Mouse (Mus musculus) CH12.LX (cell line): Measurements from ENCODE around the gene Stx11. TPM values are rescaled to one million over a fixed set of nuclear protein-coding genes. Genes with fewer than 3 reads are reported as not detected.

Source experiments
- DNase-seq: peaks from one replicate; pipeline ENCODE4 v3.0.0-alpha.2; 2013; ENCODE audit errors: extremely low read depth
- H3K27ac ChIP-seq: 2 replicates; pipeline ENCODE4 v1.5.1; 2012; ENCODE audit warnings: low read depth, mild to moderate bottlenecking, control low read depth, moderate library complexity; ENCODE audit not compliant: insufficient read depth
- H3K27me3 ChIP-seq: replicated peaks from 2 replicates; pipeline ENCODE3; 2012; ENCODE audit warnings: inconsistent platforms
- H3K36me3 ChIP-seq, 2 experiments: replicated peaks in 1 of 2; 2 replicates each; pipeline versions ENCODE3 to v1.6.1; 2012; ENCODE audit warnings: inconsistent platforms in 1 of 2, low read length in 1 of 2, mild to moderate bottlenecking in 1 of 2, mixed read lengths in 1 of 2, moderate library complexity in 1 of 2; ENCODE audit not compliant: control insufficient read depth in 1 of 2, insufficient read depth in 1 of 2
- H3K4me1 ChIP-seq, 2 experiments: 2 replicates each; pipeline ENCODE4 v1.6.1; 2012; ENCODE audit warnings: inconsistent platforms in 1 of 2, moderate library complexity in 1 of 2; ENCODE audit not compliant: insufficient read depth in 2 of 2, control insufficient read depth in 1 of 2
- H3K4me2 ChIP-seq: 2 replicates; pipeline ENCODE4 v1.6.1; 2012; ENCODE audit warnings: low read depth, mild to moderate bottlenecking, control low read depth; ENCODE audit not compliant: poor library complexity, insufficient read depth, severe bottlenecking
- H3K4me3 ChIP-seq, 3 experiments: fragments of 150-350 bp in 1 of 3; sonication (generic) in 1 of 3; replicated peaks in 1 of 3; 2 replicates each; pipeline versions ENCODE3 to v1.5.1; 2011 to 2012; ENCODE audit warnings: low read depth in 2 of 3, low read length in 2 of 3, mild to moderate bottlenecking in 2 of 3, moderate library complexity in 2 of 3, control low read depth in 1 of 3, improper control_type of control experiment in 1 of 3, inconsistent platforms in 1 of 3, mixed read lengths in 1 of 3; ENCODE audit not compliant: poor library complexity in 1 of 3
- H3K79me2 ChIP-seq: replicated peaks from 2 replicates; pipeline ENCODE4 v1.6.1; 2012; ENCODE audit warnings: mild to moderate bottlenecking, moderate library complexity; ENCODE audit not compliant: control insufficient read depth, poor library complexity, insufficient read depth, severe bottlenecking; ENCODE audit errors: extremely low read depth
- H3K9ac ChIP-seq: 2 replicates; pipeline ENCODE4 v1.6.1; 2012; ENCODE audit warnings: low read depth, mild to moderate bottlenecking, control low read depth, moderate library complexity; ENCODE audit not compliant: insufficient read depth
- H3K9me3 ChIP-seq: replicated peaks from 2 replicates; pipeline ENCODE3; 2012; ENCODE audit warnings: low read length, inconsistent platforms, mixed read lengths
- CTCF ChIP-seq, 2 experiments: IDR thresholded peaks in 1 of 2; conservative IDR thresholded peaks in 1 of 2; 2 replicates each; pipeline ENCODE4 v1.5.1; 2011 to 2012; ENCODE audit warnings: low read depth in 2 of 2, low read length in 2 of 2, improper control_type of control experiment in 1 of 2, inconsistent platforms in 1 of 2, mild to moderate bottlenecking in 1 of 2, moderate library complexity in 1 of 2
- EP300 ChIP-seq: IDR thresholded peaks from 2 replicates; pipeline ENCODE4 v1.6.1; 2011; ENCODE audit warnings: low read length, improper control_type of control experiment
- GABPA ChIP-seq: IDR thresholded peaks from 2 replicates; pipeline ENCODE4 v1.6.1; 2012; ENCODE audit warnings: low read depth, low read length, improper control_type of control experiment, inconsistent platforms; ENCODE audit not compliant: insufficient replicate concordance
- HCFC1 ChIP-seq: IDR thresholded peaks from 2 replicates; pipeline ENCODE4 v1.6.1; 2012; ENCODE audit warnings: low read depth, mild to moderate bottlenecking, inconsistent platforms, low read length, improper control_type of control experiment
- IRF4 ChIP-seq: IDR thresholded peaks from 2 replicates; pipeline ENCODE4 v1.6.1; 2014; ENCODE audit warnings: low read depth, mild to moderate bottlenecking, inconsistent platforms, low read length, improper control_type of control experiment
- JUN ChIP-seq: IDR thresholded peaks from 2 replicates; pipeline ENCODE4 v1.6.1; 2011; ENCODE audit warnings: low read depth, mild to moderate bottlenecking, low read length, improper control_type of control experiment, moderate library complexity; ENCODE audit not compliant: insufficient read depth
- JUND ChIP-seq: conservative IDR thresholded peaks from 2 replicates; pipeline ENCODE4 v1.6.1; 2011; ENCODE audit warnings: low read depth, low read length, improper control_type of control experiment
- KAT2A ChIP-seq: IDR thresholded peaks from 2 replicates; pipeline ENCODE4 v1.6.1; 2012; ENCODE audit warnings: low read length, improper control_type of control experiment, inconsistent platforms; ENCODE audit not compliant: insufficient replicate concordance
- MAZ ChIP-seq: IDR thresholded peaks from 2 replicates; pipeline ENCODE4 v1.6.1; 2012; ENCODE audit warnings: low read depth, mild to moderate bottlenecking, inconsistent platforms, low read length, improper control_type of control experiment, moderate library complexity
- MYC ChIP-seq: IDR thresholded peaks from 2 replicates; pipeline ENCODE4 v1.6.1; 2011; ENCODE audit warnings: low read depth, mild to moderate bottlenecking, improper control_type of control experiment, low read length
- POLR2A ChIP-seq: IDR thresholded peaks from 2 replicates; pipeline ENCODE4 v1.6.1; 2011; ENCODE audit warnings: low read depth, mild to moderate bottlenecking, improper control_type of control experiment, low read length
- RAD21 ChIP-seq: IDR thresholded peaks from 2 replicates; pipeline ENCODE4 v1.6.1; 2011; ENCODE audit warnings: low read depth, mild to moderate bottlenecking, low read length, improper control_type of control experiment, moderate library complexity
- SIN3A ChIP-seq: IDR thresholded peaks from 2 replicates; pipeline ENCODE4 v1.6.1; 2012; ENCODE audit warnings: low read length, improper control_type of control experiment, inconsistent platforms
- SMC3 ChIP-seq: IDR thresholded peaks from 2 replicates; pipeline ENCODE4 v1.6.1; 2011; ENCODE audit warnings: low read depth, low read length, improper control_type of control experiment
- UBTF ChIP-seq: IDR thresholded peaks from 2 replicates; pipeline ENCODE4 v1.6.1; 2012; ENCODE audit warnings: low read depth, mild to moderate bottlenecking, inconsistent platforms, low read length, improper control_type of control experiment, moderate library complexity
- ZKSCAN1 ChIP-seq: IDR thresholded peaks from 2 replicates; pipeline ENCODE4 v1.6.1; 2012; ENCODE audit warnings: low read depth, inconsistent platforms, low read length, improper control_type of control experiment, borderline replicate concordance
- dilution Hi-C: fragments of 300-500 bp; cut with MboI; formaldehyde crosslinking; loops from 2 replicates; pipeline ENCODE4 v1.14.3; 2020; ENCODE audit warnings: low sequenced_read_pairs; ENCODE audit not compliant: extremely low pct_unique_long_range_greater_than_20kb, extremely low pct_ligation_motif_present
- in situ Hi-C: fragments of 300-500 bp; cut with MboI; formaldehyde crosslinking; loops from 3 replicates; pipeline ENCODE4 v1.14.3; 2019; ENCODE audit warnings: low sequenced_read_pairs, low pct_ligation_motif_present, low pct_unique_long_range_greater_than_20kb, mixed read lengths
- polyA plus RNA-seq: library from polyadenylated mRNA; unstranded; fragments of >175 nt; gene quantifications from 2 replicates; pipeline ENCODE4 v1.2.1, GENCODE M21; 2012; ENCODE audit warnings: low read depth; ENCODE audit not compliant: insufficient read length
- total RNA-seq, 2 experiments: library from RNA; depleted of rRNA; stranded (reverse); fragments of 300-350 nt in 1 of 2; fragments of >200 nt in 1 of 2; gene quantifications; 2 replicates each; pipeline ENCODE4 v1.2.3; 2012 to 2014

Stx11 gene
- total and polyA plus RNA-seq, 3 experiments: 22.2 to 49.8 (median 47.7) TPM

GRCm38 (mm10) chr10:12991953-12992352 lies 27.9 kb upstream of the Stx11 start:
- Histone ChIP-seq H3K9me3 (no peaks in the 10 kb centered on the region), H3K27me3 (no peaks in the 10 kb centered on the region), H3K4me3 (peak overlapping the region in 2 of 3 experiments; percentile 14 to 30), H3K79me2 (no peaks in the 10 kb centered on the region), H3K36me3 (no peaks in the 10 kb centered on the region), H3K4me1 (peaks cover 24 to 54% of the 10 kb centered on the region in 2 experiments), H3K4me2 (peak overlapping the region; percentile 9; the same call in 1 of the 2 replicates), H3K27ac (no peak overlapping the region), H3K9ac (peak overlapping the region; percentile 8; the same call in 1 of the 2 replicates)
- dilution Hi-C loops (no loop called here), in situ Hi-C loops (loop anchor here (10.0 kb wide), 1 partner anchor 307 kb away; no protein-coding TSS in a partner anchor)
- TF ChIP-seq JUN (no peak), POLR2A (0 out of 2 replicates have a peak, but pooled peaks have one; percentile 32), EP300 (no peak)
- DNase-seq: no peak

GRCm38 (mm10) chr10:12986943-12987342 lies 22.8 kb upstream of the Stx11 start:
- Histone ChIP-seq H3K9ac (no peak overlapping the region), H3K4me1 (peaks cover 32 to 76% of the 10 kb centered on the region in 2 experiments), H3K4me2 (no peak overlapping the region), H3K4me3 (no peak overlapping the region), H3K79me2 (no peaks in the 10 kb centered on the region), H3K36me3 (no peaks in the 10 kb centered on the region), H3K9me3 (no peaks in the 10 kb centered on the region), H3K27ac (no peak overlapping the region), H3K27me3 (no peaks in the 10 kb centered on the region)
- TF ChIP-seq RAD21: peak; percentile 20
- TF ChIP-seq MAZ: no peak
- peak; percentile 30 for TF ChIP-seq SMC3
- TF ChIP-seq JUND: no peak
- TF ChIP-seq KAT2A: no peak
- TF ChIP-seq MYC: no peak
- no peak for TF ChIP-seq ZKSCAN1
- TF ChIP-seq SIN3A: no peak
- no peak for TF ChIP-seq EP300
- peak in 1 of 2 experiments; percentile 44; a peak in 2 of 4 replicates for TF ChIP-seq CTCF (conservative IDR thresholded peaks at IDR 0.05 in 1 of 2, IDR thresholded peaks at IDR 0.05 in 1 of 2; ENCODE audit: low read depth in 2 of 2, low read length in 2 of 2)
- no peak for DNase-seq
- dilution Hi-C loops (no loop called here), in situ Hi-C loops (loop anchor here (5.0 kb wide), 1 partner anchor 65 kb away; no protein-coding TSS in a partner anchor)

- H3K4me1 ChIP-seq: peaks cover 34 to 76% of the 10 kb centered on the region in 2 experiments
- no peak overlapping the region for H3K4me3 ChIP-seq
- in situ Hi-C loops (loop anchor here (5.0 kb wide), 1 partner anchor 64 kb away; no protein-coding TSS in a partner anchor), dilution Hi-C loops (no loop called here)
- H3K27me3 ChIP-seq: no peaks in the 10 kb centered on the region
- H3K4me2 ChIP-seq: no peak overlapping the region
- no peak overlapping the region for H3K9ac ChIP-seq
- H3K27ac ChIP-seq: no peak overlapping the region
- no peaks in the 10 kb centered on the region for H3K79me2 ChIP-seq
- DNase-seq: no peak
- H3K9me3 ChIP-seq: no peaks in the 10 kb centered on the region
- H3K36me3 ChIP-seq: no peaks in the 10 kb centered on the region
- TF ChIP-seq KAT2A (no peak), GABPA (no peak), MAZ (no peak), IRF4 (no peak), HCFC1 (no peak), UBTF (no peak)
Measured at GRCm38 (mm10) chr10:12986485-12986884, 22.4 kb upstream of the Stx11 start.
